Mouse (Mus musculus) limb, embryonic 13.5 days (tissue): ENCODE data around the gene Acp6. TPM values are rescaled to one million over a fixed set of nuclear protein-coding genes. Genes with fewer than 3 reads are reported as not detected.
A peak's percentile ranks its signal among the peaks of the same experiment; 100 is the strongest.
"Not testable (repeated sequence)": the region's sequence is repeated elsewhere in the genome, so short reads cannot be mapped to it uniquely, and the experiment has no call there.

ENCODE experiments used
- ATAC-seq: fragments of 200-750 bp; cut with Nextera tagmentation; 2 replicates; pipeline ENCODE4 v1.8.0; 2017; ENCODE audit warnings: low read depth, moderate number of reproducible peaks, moderate TSS enrichment; ENCODE audit not compliant: low FRiP score
- H3K27ac ChIP-seq: fragments of 300-500 bp; sonication (generic); 2 replicates; pipeline ENCODE4 v1.5.1; 2015; ENCODE audit warnings: inconsistent platforms, mild to moderate bottlenecking, moderate library complexity
- H3K27me3 ChIP-seq: fragments of 300-500 bp; sonication (generic); 2 replicates; pipeline ENCODE4 v1.6.1; 2015; ENCODE audit warnings: mild to moderate bottlenecking, inconsistent platforms
- H3K36me3 ChIP-seq: fragments of 300-500 bp; sonication (generic); 2 replicates; pipeline ENCODE4 v1.6.1; 2015; ENCODE audit warnings: inconsistent platforms, mild to moderate bottlenecking, moderate library complexity
- H3K4me1 ChIP-seq: fragments of 300-500 bp; sonication (generic); 2 replicates; pipeline ENCODE4 v1.6.1; 2015; ENCODE audit warnings: inconsistent platforms
- H3K4me2 ChIP-seq: fragments of 300-500 bp; sonication (generic); replicated peaks from 2 replicates; pipeline ENCODE4 v1.6.1; 2015; ENCODE audit warnings: inconsistent platforms, mild to moderate bottlenecking, moderate library complexity
- H3K4me3 ChIP-seq: fragments of 300-500 bp; sonication (generic); 2 replicates; pipeline ENCODE4 v1.5.1; 2015; ENCODE audit warnings: moderate library complexity, mild to moderate bottlenecking, inconsistent platforms
- H3K9ac ChIP-seq: fragments of 300-500 bp; sonication (generic); 2 replicates; pipeline ENCODE4 v1.6.1; 2015; ENCODE audit warnings: mild to moderate bottlenecking, inconsistent platforms
- H3K9me3 ChIP-seq: fragments of 300-500 bp; sonication (generic); 2 replicates; pipeline ENCODE4 v1.6.1; 2016; ENCODE audit warnings: inconsistent platforms
- WGBS: fragments of 180-500 bp; shearing (Covaris S2); methylation state at CpG from one replicate; pipeline ENCODE4 v1.1.7; 2015; 5-methylcytosine and 5-hydroxymethylcytosine counted together
- polyA plus RNA-seq: library from polyadenylated mRNA; unstranded; fragments of >200 nt; fragmentation: Nextera tagmentation; extraction: Ambion mirVana; gene quantifications from 2 replicates; pipeline ENCODE4 v1.2.1, GENCODE M21; 2015

Acp6 gene
- polyA plus RNA-seq, result 37.6 and 40.5 TPM in 2 replicates

GRCm38 (mm10) chr3:97158611-97159508, at the start of gene Acp6:
Gene Acp6 (plus strand): TSS chr3:97158777.
- Histone ChIP-seq H3K4me3 (peak within 1 kb of the TSS; percentile 77), H3K4me2 (peak within 1 kb of the TSS; percentile 83), H3K27me3 (no peaks in the 10 kb centered on the region), H3K36me3 (peaks cover 3% of the 10 kb centered on the region; the same call in 1 of the 2 replicates), H3K27ac (peak within 1 kb of the TSS; percentile 63), H3K9me3 (no peaks in the 10 kb centered on the region), H3K9ac (peak within 1 kb of the TSS; percentile 81), H3K4me1 (peaks cover 18% of the 10 kb centered on the region)
- under 1% methylated on average over 53 of the region's 54 CpGs for WGBS
- ATAC-seq, result peak; percentile 94

GRCm38 (mm10) chr3:97117511-97117910, 41.1 kb upstream of the Acp6 start:
- no peaks in the 10 kb centered on the region for H3K4me1 ChIP-seq
- no peak overlapping the region for H3K27ac ChIP-seq
- 83% methylated on average over 6 of the region's 6 CpGs for WGBS
- H3K27me3 ChIP-seq, result no peaks in the 10 kb centered on the region
- H3K9ac ChIP-seq, result no peak overlapping the region
- no peak for ATAC-seq
- no peak overlapping the region for H3K4me2 ChIP-seq
- H3K4me3 ChIP-seq, result no peak overlapping the region
- H3K9me3 ChIP-seq, result peaks cover 6% of the 10 kb centered on the region; the same call in 1 of the 2 replicates
- no peaks in the 10 kb centered on the region for H3K36me3 ChIP-seq

DNA sequence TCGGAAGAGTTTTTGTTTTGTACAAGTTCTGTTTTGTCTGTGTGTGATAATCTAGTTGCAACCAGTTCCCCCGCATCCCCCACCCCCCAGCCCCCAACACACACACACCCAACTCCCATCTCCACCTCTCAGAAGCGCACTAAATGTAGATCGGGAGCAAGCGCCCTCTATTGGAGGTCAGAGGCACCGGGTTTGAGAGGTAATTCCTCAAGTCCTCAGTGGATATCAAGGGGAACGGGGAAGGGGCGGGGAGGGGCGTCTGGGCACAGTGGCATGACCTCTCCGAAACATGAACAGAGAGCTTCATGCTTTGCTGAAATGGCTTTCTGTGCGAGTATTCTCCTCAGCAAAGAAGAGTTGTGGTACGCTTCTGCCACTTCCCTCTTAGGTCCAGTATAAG, 40.3 kb upstream of the Acp6 start:
- 56% methylated on average over 12 of the region's 12 CpGs for WGBS
- ATAC-seq, result no peak
- no peak overlapping the region for H3K27ac ChIP-seq
- H3K36me3 ChIP-seq, result no peaks in the 10 kb centered on the region
- no peaks in the 10 kb centered on the region for H3K4me1 ChIP-seq
- H3K4me3 ChIP-seq, result no peak overlapping the region
- no peak overlapping the region for H3K4me2 ChIP-seq
- H3K9me3 ChIP-seq, result peaks cover 6% of the 10 kb centered on the region; the same call in 1 of the 2 replicates
- no peaks in the 10 kb centered on the region for H3K27me3 ChIP-seq
- H3K9ac ChIP-seq, result no peak overlapping the region

DNA sequence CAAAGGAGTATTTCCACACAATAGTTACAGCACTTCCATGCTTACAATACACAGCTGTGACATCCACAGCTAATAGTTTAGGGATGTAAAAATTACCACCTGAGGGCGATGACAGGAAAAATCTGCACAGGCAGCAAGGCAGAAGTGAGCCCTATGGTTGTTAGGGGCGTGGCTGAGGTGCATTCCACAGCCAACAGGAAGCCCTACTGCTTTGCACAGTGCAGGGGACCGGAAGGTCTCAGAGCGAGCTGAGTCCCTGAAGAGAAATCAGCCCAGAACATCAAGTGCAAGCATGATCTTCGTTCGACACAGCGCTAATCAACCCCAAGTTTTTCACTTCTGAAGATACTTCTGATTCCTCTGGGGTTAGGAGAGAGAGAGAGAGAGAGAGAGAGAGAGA, 34.4 kb upstream of the Acp6 start:
- Histone ChIP-seq H3K4me1 (no peaks in the 10 kb centered on the region), H3K9me3 (peaks cover 6% of the 10 kb centered on the region; the same call in 1 of the 2 replicates), H3K27me3 (no peaks in the 10 kb centered on the region), H3K4me3 (no peak overlapping the region), H3K9ac (no peak overlapping the region), H3K4me2 (no peak overlapping the region), H3K27ac (no peak overlapping the region), H3K36me3 (no peaks in the 10 kb centered on the region)
- no peak for ATAC-seq
- WGBS, result 44% methylated on average over 7 of the region's 7 CpGs

- H3K27me3 ChIP-seq, result no peaks in the 10 kb centered on the region
- H3K9me3 ChIP-seq, result peaks cover 5% of the 10 kb centered on the region
- no peak overlapping the region for H3K4me3 ChIP-seq
- H3K4me1 ChIP-seq, result no peaks in the 10 kb centered on the region
- no peak overlapping the region for H3K4me2 ChIP-seq
- H3K9ac ChIP-seq, result no peak overlapping the region
- no peak for ATAC-seq
- no peaks in the 10 kb centered on the region for H3K36me3 ChIP-seq
- no peak overlapping the region for H3K27ac ChIP-seq
- 81% methylated on average over 4 of the region's 4 CpGs for WGBS
Measured at GRCm38 (mm10) chr3:97129410-97129809, 29.2 kb upstream of the Acp6 start.

- H3K9ac ChIP-seq, H3K4me1 ChIP-seq, H3K27ac ChIP-seq, ATAC-seq, H3K36me3 ChIP-seq, H3K4me2 ChIP-seq, H3K27me3 ChIP-seq, H3K4me3 ChIP-seq: not testable (repeated sequence)
- peaks cover 13% of the 10 kb centered on the region for H3K9me3 ChIP-seq
- WGBS, result 80% methylated on average over 1 of the region's 1 CpGs
Measured at GRCm38 (mm10) chr3:97137666-97138065, 20.9 kb upstream of the Acp6 start.

- Histone ChIP-seq H3K4me2 (no peak overlapping the region), H3K9me3 (no peaks in the 10 kb centered on the region), H3K4me3 (no peak overlapping the region), H3K4me1 (no peaks in the 10 kb centered on the region), H3K36me3 (no peaks in the 10 kb centered on the region), H3K27me3 (no peaks in the 10 kb centered on the region), H3K9ac (no peak overlapping the region), H3K27ac (no peak overlapping the region)
- WGBS, result 69% methylated on average over 2 of the region's 2 CpGs
- ATAC-seq, result no peak
Measured at GRCm38 (mm10) chr3:97151092-97151491, 7.5 kb upstream of the Acp6 start.

DNA sequence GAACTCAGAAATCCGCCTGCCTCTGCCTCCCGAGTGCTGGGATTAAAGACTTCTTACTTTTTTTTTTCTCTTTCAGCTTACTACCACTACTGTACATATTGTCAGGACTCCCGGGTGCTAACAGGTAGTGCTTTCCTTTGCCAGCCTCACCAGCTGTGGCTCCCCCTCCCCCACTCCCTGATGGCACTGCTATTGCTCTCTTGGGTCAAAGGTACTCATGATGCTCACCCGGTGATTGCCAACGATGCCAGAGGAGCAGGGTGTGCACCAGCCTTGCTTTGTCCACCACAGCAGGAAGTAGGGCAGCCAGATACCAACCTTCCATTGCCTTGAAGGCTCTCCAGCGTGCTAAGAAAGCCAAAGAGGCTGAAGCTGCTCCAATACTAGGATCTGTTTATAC, 2.1 kb upstream of the Acp6 start:
- no peaks in the 10 kb centered on the region for H3K9me3 ChIP-seq
- peaks cover 15% of the 10 kb centered on the region for H3K4me1 ChIP-seq
- 94% methylated on average over 6 of the region's 6 CpGs for WGBS
- no peak overlapping the region for H3K27ac ChIP-seq
- no peak overlapping the region for H3K4me2 ChIP-seq
- H3K4me3 ChIP-seq, result no peak overlapping the region
- no peaks in the 10 kb centered on the region for H3K36me3 ChIP-seq
- H3K27me3 ChIP-seq, result no peaks in the 10 kb centered on the region
- ATAC-seq, result no peak
- H3K9ac ChIP-seq, result no peak overlapping the region

DNA sequence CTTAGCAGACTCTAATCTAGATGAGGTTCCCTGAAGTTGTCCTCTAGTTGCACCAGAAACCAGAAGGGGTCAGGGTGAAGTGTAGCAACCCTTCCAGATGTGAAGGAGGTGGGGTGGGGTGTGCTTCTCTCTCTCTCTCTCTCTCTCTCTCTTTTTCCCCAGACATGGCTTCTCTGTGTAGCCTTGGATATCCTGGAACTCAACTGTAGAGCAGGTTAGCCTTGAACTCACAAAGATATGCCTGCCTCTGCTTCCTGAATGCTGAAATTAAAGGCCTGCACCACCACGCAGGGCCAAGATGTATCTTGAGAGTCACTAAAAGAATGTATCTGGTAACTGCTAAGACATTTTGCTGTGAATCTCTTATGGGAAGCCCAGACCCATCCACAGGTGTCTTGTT, 1.3 kb upstream of the Acp6 start:
- Histone ChIP-seq H3K36me3 (no peaks in the 10 kb centered on the region), H3K9ac (no peak overlapping the region), H3K4me3 (no peak overlapping the region), H3K9me3 (no peaks in the 10 kb centered on the region), H3K4me1 (peaks cover 18% of the 10 kb centered on the region), H3K4me2 (no peak overlapping the region), H3K27ac (no peak overlapping the region), H3K27me3 (no peaks in the 10 kb centered on the region)
- WGBS, result 97% methylated on average over 1 of the region's 1 CpGs
- no peak for ATAC-seq

DNA sequence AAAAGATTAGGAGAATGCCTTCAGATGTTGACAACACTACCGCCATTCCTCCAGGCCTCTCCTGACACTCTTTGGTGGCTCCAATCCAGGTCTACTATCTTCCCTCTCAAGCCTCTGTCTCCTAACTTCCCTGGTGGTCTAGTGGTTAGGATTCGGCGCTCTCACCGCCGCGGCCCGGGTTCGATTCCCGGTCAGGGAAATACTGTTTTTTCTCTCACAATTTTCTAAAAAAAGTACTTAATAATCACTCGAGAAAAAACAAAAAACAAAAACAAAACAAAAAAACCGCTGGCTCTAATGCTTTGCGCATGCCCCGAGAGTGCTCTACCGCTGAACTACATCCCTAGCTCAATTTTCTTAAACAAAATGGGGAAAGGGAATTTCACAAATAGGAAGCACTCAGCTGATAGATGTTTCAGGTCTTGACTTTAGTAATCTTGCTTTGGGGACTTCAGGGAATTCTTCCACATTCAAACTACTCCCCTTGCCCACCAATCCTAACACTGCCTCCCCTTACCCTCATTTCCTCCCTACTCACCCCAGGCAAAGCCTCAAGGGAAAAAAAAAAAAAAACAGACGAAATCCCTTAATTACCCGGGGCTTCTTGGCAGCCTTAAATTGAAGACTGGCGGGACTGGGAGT, 498 bp upstream of the Acp6 start:
- peak overlapping the region; percentile 83 for H3K4me2 ChIP-seq
- ATAC-seq, result peak; percentile 37

DNA sequence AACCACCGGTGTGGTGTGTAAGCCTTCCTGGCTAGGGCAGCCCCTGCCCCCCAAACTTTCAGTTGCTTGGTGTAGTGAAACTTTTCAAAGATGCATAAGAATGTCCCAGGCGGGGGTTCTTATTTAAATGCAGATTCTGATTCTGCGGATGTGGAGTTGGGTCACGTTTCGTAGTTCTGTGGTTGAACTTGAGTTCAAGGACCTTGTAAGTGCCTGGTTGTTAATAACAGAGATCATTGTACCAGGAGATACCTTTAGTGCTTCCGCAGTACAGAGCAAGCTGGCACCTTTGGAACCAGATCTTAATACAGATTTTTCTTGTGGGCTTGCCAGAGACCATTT, 903 bp downstream of the Acp6 start:
- WGBS, result 16% methylated on average over 6 of the region's 6 CpGs

More for the DNA sequence above, 498 bp upstream of the Acp6 start:
- H3K4me3 ChIP-seq, result peak overlapping the region; percentile 77
- H3K4me1 ChIP-seq, result peaks cover 18% of the 10 kb centered on the region
- peak overlapping the region; percentile 22; the same call in 1 of the 2 replicates for H3K27ac ChIP-seq
- no peaks in the 10 kb centered on the region for H3K36me3 ChIP-seq
- no peaks in the 10 kb centered on the region for H3K9me3 ChIP-seq
- H3K27me3 ChIP-seq, result no peaks in the 10 kb centered on the region
- peak overlapping the region; percentile 81 for H3K9ac ChIP-seq
- 2% methylated on average over 17 of the region's 17 CpGs for WGBS

GRCm38 (mm10) chr3:97159986-97160385, 1.4 kb downstream of the Acp6 start:
- Histone ChIP-seq H3K4me3 (peak overlapping the region; percentile 77; the same call in 1 of the 2 replicates), H3K9me3 (no peaks in the 10 kb centered on the region), H3K36me3 (peaks cover 3% of the 10 kb centered on the region; the same call in 1 of the 2 replicates), H3K4me2 (peak overlapping the region; percentile 83), H3K27ac (no peak overlapping the region), H3K4me1 (peaks cover 18% of the 10 kb centered on the region), H3K9ac (no peak overlapping the region), H3K27me3 (no peaks in the 10 kb centered on the region)
- WGBS, result 78% methylated on average over 2 of the region's 2 CpGs
- no peak for ATAC-seq

More for the DNA sequence above, 903 bp downstream of the Acp6 start:
- peaks cover 18% of the 10 kb centered on the region for H3K4me1 ChIP-seq
- no peaks in the 10 kb centered on the region for H3K27me3 ChIP-seq
- no peaks in the 10 kb centered on the region for H3K9me3 ChIP-seq
- peak overlapping the region; percentile 77 for H3K4me3 ChIP-seq
- peak overlapping the region; percentile 83 for H3K4me2 ChIP-seq
- peak overlapping the region; percentile 81 for H3K9ac ChIP-seq
- peaks cover 3% of the 10 kb centered on the region; the same call in 1 of the 2 replicates for H3K36me3 ChIP-seq
- H3K27ac ChIP-seq, result no peak overlapping the region
- ATAC-seq, result no peak
